Mouse (Mus musculus) neural tube, embryonic 12.5 days (tissue): Measurements from ENCODE around the gene Dennd5b. TPM values are rescaled to one million over a fixed set of nuclear protein-coding genes. Genes with fewer than 3 reads are reported as not detected.
"Not testable (repeated sequence)": the region's sequence is repeated elsewhere in the genome, so short reads cannot be mapped to it uniquely, and the experiment has no call there.

Experiments
- ATAC-seq: fragments of 200-750 bp; cut with Nextera tagmentation; 2 replicates; pipeline ENCODE4 v1.8.0; 2017; ENCODE audit warnings: low read depth, mild to moderate bottlenecking, moderate TSS enrichment, moderate library complexity; ENCODE audit not compliant: low FRiP score
- H3K27ac ChIP-seq: fragments of 300-500 bp; sonication (generic); 2 replicates; pipeline ENCODE4 v1.5.1; 2016
- H3K27me3 ChIP-seq: fragments of 300-500 bp; sonication (generic); replicated peaks from 2 replicates; pipeline ENCODE4 v1.6.1; 2016; ENCODE audit warnings: mild to moderate bottlenecking
- H3K36me3 ChIP-seq: fragments of 300-500 bp; sonication (generic); 2 replicates; pipeline ENCODE4 v1.6.1; 2016; ENCODE audit warnings: mild to moderate bottlenecking
- H3K4me1 ChIP-seq: fragments of 300-500 bp; sonication (generic); 2 replicates; pipeline ENCODE4 v1.6.1; 2016
- H3K4me2 ChIP-seq: fragments of 300-500 bp; sonication (generic); replicated peaks from 2 replicates; pipeline ENCODE4 v1.6.1; 2016; ENCODE audit warnings: mild to moderate bottlenecking
- H3K4me3 ChIP-seq: fragments of 300-500 bp; sonication (generic); 2 replicates; pipeline ENCODE4 v1.5.1; 2016
- H3K9ac ChIP-seq: fragments of 300-500 bp; sonication (generic); 2 replicates; pipeline ENCODE4 v1.6.1; 2016; ENCODE audit warnings: mild to moderate bottlenecking
- H3K9me3 ChIP-seq: fragments of 300-500 bp; sonication (generic); 2 replicates; pipeline ENCODE4 v1.6.1; 2016; ENCODE audit warnings: mild to moderate bottlenecking
- WGBS: fragments of 180-500 bp; shearing (Covaris S2); methylation state at CpG from one replicate; pipeline ENCODE4 v1.1.7; 2016; 5-methylcytosine and 5-hydroxymethylcytosine counted together
- polyA plus RNA-seq: library from polyadenylated mRNA; unstranded; fragments of >200 nt; fragmentation: Nextera tagmentation; extraction: Ambion mirVana; gene quantifications from 2 replicates; pipeline ENCODE4 v1.2.1, GENCODE M21; 2016

Dennd5b gene
- polyA plus RNA-seq, 1 experiment from 2014 or later: 20.0 TPM

- WGBS: 21% methylated on average over 4 of the region's 4 CpGs
- Histone ChIP-seq H3K9ac (no peak overlapping the region), H3K4me2 (no peak overlapping the region), H3K9me3 (no peaks in the 10 kb centered on the region), H3K4me1 (peaks cover 10% of the 10 kb centered on the region), H3K4me3 (no peak overlapping the region), H3K27ac (no peak overlapping the region), H3K27me3 (no peaks in the 10 kb centered on the region), H3K36me3 (peaks cover 24% of the 10 kb centered on the region)
- ATAC-seq: no peak
Measured at GRCm38 (mm10) chr6:148992373-148993116, 108.9 kb downstream of the Dennd5b start.

GRCm38 (mm10) chr6:148991660-148992372 lies 109.7 kb downstream of the Dennd5b start:
- no peak for ATAC-seq
- peaks cover 10% of the 10 kb centered on the region for H3K4me1 ChIP-seq
- no peaks in the 10 kb centered on the region for H3K9me3 ChIP-seq
- no peak overlapping the region for H3K4me3 ChIP-seq
- no peak overlapping the region for H3K4me2 ChIP-seq
- peaks cover 17% of the 10 kb centered on the region for H3K36me3 ChIP-seq
- no peaks in the 10 kb centered on the region for H3K27me3 ChIP-seq
- WGBS: 29% methylated on average over 6 of the region's 6 CpGs
- H3K27ac ChIP-seq: no peak overlapping the region
- H3K9ac ChIP-seq: no peak overlapping the region

DNA sequence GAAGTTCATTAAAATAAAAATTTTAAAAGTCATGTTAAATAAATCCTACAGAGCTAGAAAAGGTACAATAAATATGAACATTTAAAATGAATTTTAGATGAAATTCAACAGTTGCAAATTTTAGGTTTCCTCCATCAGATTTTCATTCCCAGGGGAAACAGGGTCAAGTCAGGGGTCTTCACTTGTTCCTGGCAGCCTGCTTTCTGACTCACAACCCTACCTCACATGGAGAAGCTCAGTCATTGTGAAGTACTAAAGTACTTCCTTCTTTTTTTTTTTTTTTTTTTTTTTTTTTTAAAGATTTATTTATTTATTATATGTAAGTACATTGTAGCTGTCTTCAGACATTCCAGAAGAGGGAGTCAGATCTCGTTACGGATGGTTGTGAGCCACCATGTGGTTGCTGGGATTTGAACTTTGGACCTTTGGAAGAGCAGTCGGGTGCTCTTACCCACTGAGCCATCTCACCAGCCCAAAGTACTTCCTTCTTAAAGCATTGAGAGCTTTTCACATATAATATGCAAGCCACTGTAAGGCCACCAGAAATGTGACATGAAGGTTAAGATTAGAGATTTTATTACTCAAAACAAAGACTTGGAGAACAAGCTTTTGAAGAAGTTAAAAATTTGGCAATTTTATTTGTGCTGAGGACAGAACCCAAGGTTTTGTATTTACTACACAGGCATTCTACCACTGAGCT lies 111.5 kb downstream of the Dennd5b start:
- 67% methylated on average over 3 of the region's 3 CpGs for WGBS
- not testable (repeated sequence) for H3K27me3 ChIP-seq

GRCm38 (mm10) chr6:148986003-148986402 lies 115.5 kb downstream of the Dennd5b start:
- WGBS: 85% methylated on average over 4 of the region's 4 CpGs
- Histone ChIP-seq H3K4me3 (no peak overlapping the region), H3K27ac (no peak overlapping the region), H3K4me1 (no peaks in the 10 kb centered on the region), H3K4me2 (no peak overlapping the region), H3K27me3 (no peaks in the 10 kb centered on the region), H3K36me3 (peaks cover 3% of the 10 kb centered on the region; the same call in 1 of the 2 replicates), H3K9me3 (no peaks in the 10 kb centered on the region), H3K9ac (no peak overlapping the region)
- no peak for ATAC-seq

More for the DNA sequence above, 111.5 kb downstream of the Dennd5b start:
- ATAC-seq, H3K36me3 ChIP-seq, H3K27ac ChIP-seq, H3K4me3 ChIP-seq, H3K9ac ChIP-seq, H3K9me3 ChIP-seq, H3K4me2 ChIP-seq: not testable (repeated sequence)
- H3K4me1 ChIP-seq: peaks cover 10% of the 10 kb centered on the region

DNA sequence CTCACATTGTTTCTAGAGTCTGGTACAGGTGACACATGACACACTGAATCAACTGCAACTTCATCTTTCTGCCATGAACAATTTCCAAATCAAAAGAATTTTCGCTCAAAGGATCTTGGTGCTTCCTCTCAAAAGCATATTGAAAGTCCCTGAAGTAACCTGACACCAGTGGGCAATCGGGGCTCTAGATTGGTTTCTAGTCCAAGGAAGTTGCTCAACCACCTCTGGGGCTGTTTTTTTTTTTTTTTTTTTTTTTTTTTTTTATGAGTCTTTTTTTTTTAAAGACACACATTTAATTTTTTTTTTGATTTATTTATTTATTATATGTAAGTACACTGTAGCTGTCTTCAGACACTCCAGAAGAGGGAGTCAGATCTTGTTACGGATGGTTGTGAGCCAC lies 121.0 kb downstream of the Dennd5b start:
- H3K27me3 ChIP-seq: no peaks in the 10 kb centered on the region
- no peak overlapping the region for H3K4me3 ChIP-seq
- 84% methylated on average over 3 of the region's 3 CpGs for WGBS
- ATAC-seq: no peak
- H3K9ac ChIP-seq: no peak overlapping the region
- no peaks in the 10 kb centered on the region for H3K4me1 ChIP-seq
- H3K36me3 ChIP-seq: no peaks in the 10 kb centered on the region
- no peak overlapping the region for H3K4me2 ChIP-seq
- no peaks in the 10 kb centered on the region for H3K9me3 ChIP-seq
- H3K27ac ChIP-seq: no peak overlapping the region

DNA sequence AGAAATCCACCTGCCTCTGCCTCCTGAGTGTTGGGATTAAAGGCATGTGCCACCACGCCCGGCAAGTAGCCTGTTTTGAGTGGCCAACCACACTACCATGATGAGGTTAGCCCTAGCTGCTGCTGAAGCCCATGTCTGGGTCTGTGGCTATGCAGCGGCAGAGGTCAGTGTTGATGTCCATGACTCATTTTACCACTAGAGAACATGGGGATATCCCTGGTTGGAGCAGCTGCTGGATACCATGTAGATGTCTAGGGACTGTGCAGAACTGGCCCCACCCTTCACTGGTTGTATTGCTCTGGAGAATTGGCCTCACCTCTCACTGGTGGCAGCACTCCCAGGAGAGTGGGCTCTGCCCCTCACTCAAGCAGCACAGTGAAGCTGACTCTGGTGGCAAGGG lies 126.4 kb downstream of the Dennd5b start:
- H3K4me2 ChIP-seq: no peak overlapping the region
- ATAC-seq: no peak
- H3K36me3 ChIP-seq: no peaks in the 10 kb centered on the region
- WGBS: 86% methylated on average over 3 of the region's 3 CpGs
- H3K9ac ChIP-seq: no peak overlapping the region
- H3K27ac ChIP-seq: no peak overlapping the region
- H3K4me3 ChIP-seq: no peak overlapping the region
- no peaks in the 10 kb centered on the region for H3K4me1 ChIP-seq
- no peaks in the 10 kb centered on the region for H3K27me3 ChIP-seq
- H3K9me3 ChIP-seq: no peaks in the 10 kb centered on the region

- Histone ChIP-seq H3K4me1 (no peaks in the 10 kb centered on the region), H3K27ac (no peak overlapping the region), H3K4me2 (no peak overlapping the region), H3K9ac (no peak overlapping the region), H3K9me3 (no peaks in the 10 kb centered on the region), H3K36me3 (no peaks in the 10 kb centered on the region), H3K27me3 (no peaks in the 10 kb centered on the region), H3K4me3 (no peak overlapping the region)
- WGBS: 77% methylated on average over 2 of the region's 2 CpGs
- no peak for ATAC-seq
Measured at GRCm38 (mm10) chr6:148972891-148973290, 128.6 kb downstream of the Dennd5b start.

GRCm38 (mm10) chr6:148972059-148972848 lies 129.2 kb downstream of the Dennd5b start:
- 28% methylated on average over 9 of the region's 9 CpGs for WGBS
- no peaks in the 10 kb centered on the region for H3K9me3 ChIP-seq
- H3K4me1 ChIP-seq: no peaks in the 10 kb centered on the region
- ATAC-seq: no peak
- no peaks in the 10 kb centered on the region for H3K36me3 ChIP-seq
- no peak overlapping the region for H3K27ac ChIP-seq
- no peak overlapping the region for H3K4me2 ChIP-seq
- H3K9ac ChIP-seq: no peak overlapping the region
- no peaks in the 10 kb centered on the region for H3K27me3 ChIP-seq
- H3K4me3 ChIP-seq: no peak overlapping the region

GRCm38 (mm10) chr6:148971385-148971940 lies 130.0 kb downstream of the Dennd5b start:
- Histone ChIP-seq H3K27ac (no peak overlapping the region), H3K4me2 (no peak overlapping the region), H3K27me3 (no peaks in the 10 kb centered on the region), H3K36me3 (no peaks in the 10 kb centered on the region), H3K9ac (no peak overlapping the region), H3K9me3 (no peaks in the 10 kb centered on the region), H3K4me3 (no peak overlapping the region), H3K4me1 (no peaks in the 10 kb centered on the region)
- ATAC-seq: no peak
- WGBS: 41% methylated on average over 9 of the region's 9 CpGs

GRCm38 (mm10) chr6:148961285-148961684 lies 140.2 kb downstream of the Dennd5b start:
- no peak overlapping the region for H3K9ac ChIP-seq
- no peak overlapping the region for H3K4me2 ChIP-seq
- no peaks in the 10 kb centered on the region for H3K4me1 ChIP-seq
- no peak overlapping the region for H3K27ac ChIP-seq
- no peak for ATAC-seq
- WGBS: 50% methylated on average over 1 of the region's 1 CpGs
- no peaks in the 10 kb centered on the region for H3K9me3 ChIP-seq
- H3K27me3 ChIP-seq: no peaks in the 10 kb centered on the region
- H3K4me3 ChIP-seq: no peak overlapping the region
- no peaks in the 10 kb centered on the region for H3K36me3 ChIP-seq

- H3K4me3 ChIP-seq: no peak overlapping the region
- no peak overlapping the region for H3K9ac ChIP-seq
- H3K27ac ChIP-seq: no peak overlapping the region
- ATAC-seq: no peak
- H3K27me3 ChIP-seq: no peaks in the 10 kb centered on the region
- H3K4me1 ChIP-seq: no peaks in the 10 kb centered on the region
- H3K4me2 ChIP-seq: no peak overlapping the region
- no peaks in the 10 kb centered on the region for H3K36me3 ChIP-seq
- WGBS: 77% methylated on average over 4 of the region's 4 CpGs
- no peaks in the 10 kb centered on the region for H3K9me3 ChIP-seq
Measured at GRCm38 (mm10) chr6:148959540-148960238, 141.8 kb downstream of the Dennd5b start.
